Mouse (Mus musculus) adrenal gland, adult 18-20 months (tissue): ENCODE measurements around the gene Atxn1. TPM values are rescaled to one million over a fixed set of nuclear protein-coding genes. Genes with fewer than 3 reads are reported as not detected.
A peak's percentile ranks its signal among the peaks of the same experiment; 100 is the strongest.

Source experiments
- DNase-seq, 2 experiments: peaks; one replicate each; pipeline ENCODE4 v3.0.0; 2021 to 2022; ENCODE audit warnings: low spot score in 2 of 2
- total RNA-seq, 2 experiments: library from RNA; stranded (reverse); gene quantifications; 1 replicate in 1 of 2; 2 replicates in 1 of 2; pipeline ENCODE4 v1.2.3; 2021

The Atxn1 gene
- total RNA-seq, 2 experiments from 2014 or later = 27.4 to 30.4 TPM

GRCm38 (mm10) chr13:45786409-45786808 is 178.4 kb downstream of the Atxn1 start:
- no peak for DNase-seq

GRCm38 (mm10) chr13:45783681-45784080 is 181.1 kb downstream of the Atxn1 start:
- no peak for DNase-seq

GRCm38 (mm10) chr13:45778750-45779149 is 186.1 kb downstream of the Atxn1 start:
- DNase-seq = no peak

GRCm38 (mm10) chr13:45778171-45778570 is 186.6 kb downstream of the Atxn1 start:
- no peak for DNase-seq

GRCm38 (mm10) chr13:45775516-45775915 is 189.3 kb downstream of the Atxn1 start:
- no peak for DNase-seq

GRCm38 (mm10) chr13:45773381-45774168 is 191.2 kb downstream of the Atxn1 start:
- DNase-seq = no peak

GRCm38 (mm10) chr13:45769757-45770156 is 195.1 kb downstream of the Atxn1 start:
- DNase-seq = no peak

- DNase-seq = no peak
Observed at GRCm38 (mm10) chr13:45768250-45768649, 196.6 kb downstream of the Atxn1 start.

GRCm38 (mm10) chr13:45764354-45764753 is 200.5 kb downstream of the Atxn1 start:
- DNase-seq = no peak

- DNase-seq = no peak
Observed at GRCm38 (mm10) chr13:45762278-45762677, 202.5 kb downstream of the Atxn1 start.

GRCm38 (mm10) chr13:45754483-45754882 is 210.3 kb downstream of the Atxn1 start:
- DNase-seq = no peak

- no peak for DNase-seq
Observed at GRCm38 (mm10) chr13:45752498-45752897, 212.3 kb downstream of the Atxn1 start.

GRCm38 (mm10) chr13:45751231-45751630 is 213.6 kb downstream of the Atxn1 start:
- DNase-seq = peak in 1 of 2 experiments; percentile 35

- no peak for DNase-seq
Observed at GRCm38 (mm10) chr13:45750627-45751026, 214.2 kb downstream of the Atxn1 start.

GRCm38 (mm10) chr13:45749937-45750336 is 214.9 kb downstream of the Atxn1 start:
- no peak for DNase-seq

GRCm38 (mm10) chr13:45749222-45749621 is 215.6 kb downstream of the Atxn1 start:
- DNase-seq = no peak

GRCm38 (mm10) chr13:45748691-45749090 is 216.1 kb downstream of the Atxn1 start:
- no peak for DNase-seq

GRCm38 (mm10) chr13:45745851-45746773 is 218.7 kb downstream of the Atxn1 start:
- DNase-seq = no peak

GRCm38 (mm10) chr13:45744803-45745432 is 219.9 kb downstream of the Atxn1 start:
- DNase-seq = no peak

- DNase-seq = no peak
Observed at GRCm38 (mm10) chr13:45743848-45744247, 221.0 kb downstream of the Atxn1 start.

GRCm38 (mm10) chr13:45740369-45740768 is 224.4 kb downstream of the Atxn1 start:
- DNase-seq = no peak
